Mouse (Mus musculus) limb, embryonic 14.5 days (tissue): ENCODE measurements around the gene Slc35b2. TPM values are rescaled to one million over a fixed set of nuclear protein-coding genes. Genes with fewer than 3 reads are reported as not detected.

Experiments
- ATAC-seq: fragments of 200-750 bp; cut with Nextera tagmentation; 2 replicates; pipeline ENCODE4 v1.8.0; 2017; ENCODE audit warnings: low read depth, moderate number of reproducible peaks, moderate TSS enrichment; ENCODE audit not compliant: low FRiP score
- DNase-seq: peaks from one replicate; pipeline ENCODE4 v3.0.0-alpha.2; 2015; ENCODE audit warnings: low spot score
- H3K27ac ChIP-seq: fragments of 300-500 bp; sonication (generic); replicated peaks from 2 replicates; pipeline ENCODE4 v1.5.1; 2014; ENCODE audit warnings: low read depth, mild to moderate bottlenecking, low read length, moderate library complexity, mixed read lengths
- H3K27me3 ChIP-seq: fragments of 300-500 bp; sonication (generic); 2 replicates; pipeline ENCODE4 v1.6.1; 2014; ENCODE audit warnings: low read length, mixed read lengths; ENCODE audit not compliant: control insufficient read depth, insufficient read depth
- H3K36me3 ChIP-seq: fragments of 300-500 bp; sonication (generic); 2 replicates; pipeline ENCODE4 v1.6.1; 2014; ENCODE audit warnings: mild to moderate bottlenecking, low read length, moderate library complexity, mixed read lengths; ENCODE audit not compliant: control insufficient read depth, insufficient read depth
- H3K4me1 ChIP-seq: fragments of 300-500 bp; sonication (generic); 2 replicates; pipeline ENCODE4 v1.6.1; 2014; ENCODE audit warnings: antibody characterized with exemption, low read length, mixed read lengths; ENCODE audit not compliant: control insufficient read depth, insufficient read depth
- H3K4me2 ChIP-seq: fragments of 300-500 bp; sonication (generic); replicated peaks from 2 replicates; pipeline ENCODE4 v1.6.1; 2014; ENCODE audit warnings: low read depth, mild to moderate bottlenecking, low read length, moderate library complexity; ENCODE audit not compliant: severe bottlenecking
- H3K4me3 ChIP-seq: fragments of 300-500 bp; sonication (generic); replicated peaks from 2 replicates; pipeline ENCODE4 v1.5.1; 2014; ENCODE audit warnings: low read length
- H3K9ac ChIP-seq: fragments of 300-500 bp; sonication (generic); 2 replicates; pipeline ENCODE4 v1.6.1; 2014; ENCODE audit warnings: mild to moderate bottlenecking, low read depth, low read length, moderate library complexity; ENCODE audit not compliant: severe bottlenecking
- H3K9me3 ChIP-seq: fragments of 300-500 bp; sonication (generic); 2 replicates; pipeline ENCODE4 v1.6.1; 2016; ENCODE audit warnings: low read length; ENCODE audit not compliant: control insufficient read depth
- POLR2A ChIP-seq: fragments of 200-500 bp; IDR thresholded peaks from 2 replicates; pipeline ENCODE4 v1.8.0; 2012; ENCODE audit warnings: inconsistent platforms, mild to moderate bottlenecking, moderate library complexity, borderline replicate concordance; ENCODE audit not compliant: insufficient read depth, insufficient read length; ENCODE audit errors: extremely low read depth
- WGBS: fragments of 180-500 bp; shearing (Covaris S2); extraction: QIAGEN DNeasy Blood & Tissue Kit; methylation state at CpG from one replicate; pipeline ENCODE4 v1.1.7; 2014; 5-methylcytosine and 5-hydroxymethylcytosine counted together
- polyA plus RNA-seq, 2 experiments: library from polyadenylated mRNA; depleted of rRNA in 1 of 2; stranded (reverse) in 1 of 2; unstranded in 1 of 2; fragments of >200 nt; fragmentation: Nextera tagmentation in 1 of 2; extraction: Ambion mirVana in 1 of 2; gene quantifications; 2 replicates each; pipeline versions ENCODE4 v1.2.1 to v1.2.3; 2012 to 2014

Gene Slc35b2
- polyA plus RNA-seq, 2 experiments, result 96.9 to 138 TPM

GRCm38 (mm10) chr17:45566031-45566359 is 2.3 kb downstream of the Slc35b2 start:
- DNase-seq, result no peak
- Histone ChIP-seq H3K4me1 (peaks cover 14% of the 10 kb centered on the region; the same call in 1 of the 2 replicates), H3K36me3 (peaks cover 51% of the 10 kb centered on the region), H3K27ac (no peak overlapping the region), H3K4me2 (no peak overlapping the region), H3K9me3 (no peaks in the 10 kb centered on the region), H3K4me3 (no peak overlapping the region), H3K9ac (no peak overlapping the region), H3K27me3 (no peaks in the 10 kb centered on the region)
- 94% methylated on average over 1 of the region's 1 CpGs for WGBS
- no peak for TF ChIP-seq POLR2A
- no peak for ATAC-seq

GRCm38 (mm10) chr17:45566360-45567161 is 2.9 kb downstream of the Slc35b2 start:
- Histone ChIP-seq H3K4me2 (no peak overlapping the region), H3K36me3 (peaks cover 57% of the 10 kb centered on the region), H3K9me3 (no peaks in the 10 kb centered on the region), H3K27ac (no peak overlapping the region), H3K27me3 (no peaks in the 10 kb centered on the region), H3K4me1 (peaks cover 15% of the 10 kb centered on the region; the same call in 1 of the 2 replicates), H3K9ac (no peak overlapping the region), H3K4me3 (no peak overlapping the region)
- WGBS, result 65% methylated on average over 18 of the region's 18 CpGs
- no peak for DNase-seq
- no peak for ATAC-seq
- TF ChIP-seq POLR2A, result no peak

DNA sequence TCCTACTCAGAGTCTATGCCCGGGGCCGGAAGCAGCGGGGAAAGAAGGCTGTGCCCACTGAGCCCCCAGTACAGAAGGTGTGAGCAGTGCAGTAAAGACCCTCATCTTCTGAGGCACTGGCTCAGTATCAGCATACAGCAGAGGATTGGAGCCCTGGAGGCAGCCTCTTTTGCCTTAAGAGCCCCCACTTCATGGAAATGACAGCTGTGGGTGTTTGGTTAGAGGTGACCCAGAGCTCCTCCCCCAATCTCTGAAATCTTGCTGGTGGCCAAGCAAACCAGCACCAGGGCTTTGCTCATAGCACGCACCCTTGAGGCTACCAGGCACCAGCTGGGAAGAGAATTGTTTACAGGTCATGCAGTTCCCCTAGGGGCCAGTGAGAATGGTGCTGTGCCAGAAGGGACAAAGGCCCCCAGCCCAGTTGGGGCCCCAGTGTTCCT is 3.5 kb downstream of the Slc35b2 start:
- Histone ChIP-seq H3K27me3 (no peaks in the 10 kb centered on the region), H3K9me3 (no peaks in the 10 kb centered on the region), H3K4me1 (peaks cover 18% of the 10 kb centered on the region; the same call in 1 of the 2 replicates), H3K36me3 (peaks cover 63% of the 10 kb centered on the region), H3K27ac (no peak overlapping the region), H3K9ac (no peak overlapping the region), H3K4me2 (0 out of 2 replicates have a peak overlapping the region, but pooled peaks have one; percentile 7), H3K4me3 (no peak overlapping the region)
- 37% methylated on average over 4 of the region's 4 CpGs for WGBS
- ATAC-seq (no peak), DNase-seq (no peak)
- no peak for TF ChIP-seq POLR2A

- no peak for ATAC-seq
- DNase-seq, result no peak
- Histone ChIP-seq H3K4me1 (peaks cover 18% of the 10 kb centered on the region; the same call in 1 of the 2 replicates), H3K9ac (no peak overlapping the region), H3K4me3 (no peak overlapping the region), H3K4me2 (no peak overlapping the region), H3K27me3 (no peaks in the 10 kb centered on the region), H3K9me3 (no peaks in the 10 kb centered on the region), H3K36me3 (peaks cover 64% of the 10 kb centered on the region), H3K27ac (no peak overlapping the region)
- 83% methylated on average over 12 of the region's 12 CpGs for WGBS
- no peak for TF ChIP-seq POLR2A
These were observed 5.3 kb downstream of the Slc35b2 start for GRCm38 (mm10) chr17:45568990-45569389.

DNA sequence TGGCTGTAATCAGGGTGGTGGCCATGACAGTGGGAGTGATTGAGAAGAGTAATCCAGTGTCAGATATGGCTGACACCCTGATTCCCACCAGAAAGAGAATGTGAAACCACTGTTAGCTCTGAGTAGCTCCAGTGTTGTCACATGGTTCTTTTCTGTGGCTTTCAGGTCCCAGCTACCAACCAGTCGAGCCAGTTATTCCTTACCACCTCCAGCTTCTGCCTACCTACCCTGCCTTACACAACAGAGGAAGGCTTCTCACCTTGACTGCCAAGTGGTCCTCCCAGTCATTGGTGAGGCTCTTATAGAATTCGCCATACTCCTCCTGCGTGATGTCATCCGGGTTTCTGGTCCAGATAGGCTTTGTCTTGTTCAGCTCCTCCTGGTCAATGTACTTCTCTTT is 6.3 kb downstream of the Slc35b2 start:
- H3K27ac ChIP-seq, result no peak overlapping the region
- H3K36me3 ChIP-seq, result peaks cover 64% of the 10 kb centered on the region
- DNase-seq, result no peak
- no peak overlapping the region for H3K4me3 ChIP-seq
- H3K4me2 ChIP-seq, result no peak overlapping the region
- no peaks in the 10 kb centered on the region for H3K9me3 ChIP-seq
- H3K4me1 ChIP-seq, result peaks cover 17% of the 10 kb centered on the region
- ATAC-seq, result no peak
- no peaks in the 10 kb centered on the region for H3K27me3 ChIP-seq
- TF ChIP-seq POLR2A, result no peak
- H3K9ac ChIP-seq, result no peak overlapping the region
- 84% methylated on average over 4 of the region's 4 CpGs for WGBS
